Mouse (Mus musculus) bone marrow macrophage, adult 2 months (primary cell): ENCODE results near the gene Flii.

Source experiments
- CTCF ChIP-seq: IDR thresholded peaks from 2 replicates; pipeline ENCODE4 v1.5.1; 2012; ENCODE audit warnings: low read depth, mild to moderate bottlenecking, low read length, moderate library complexity
- POLR2A ChIP-seq: IDR thresholded peaks from 2 replicates; pipeline ENCODE4 v1.6.1; 2012; ENCODE audit warnings: mild to moderate bottlenecking, low read depth, low read length, borderline replicate concordance

DNA sequence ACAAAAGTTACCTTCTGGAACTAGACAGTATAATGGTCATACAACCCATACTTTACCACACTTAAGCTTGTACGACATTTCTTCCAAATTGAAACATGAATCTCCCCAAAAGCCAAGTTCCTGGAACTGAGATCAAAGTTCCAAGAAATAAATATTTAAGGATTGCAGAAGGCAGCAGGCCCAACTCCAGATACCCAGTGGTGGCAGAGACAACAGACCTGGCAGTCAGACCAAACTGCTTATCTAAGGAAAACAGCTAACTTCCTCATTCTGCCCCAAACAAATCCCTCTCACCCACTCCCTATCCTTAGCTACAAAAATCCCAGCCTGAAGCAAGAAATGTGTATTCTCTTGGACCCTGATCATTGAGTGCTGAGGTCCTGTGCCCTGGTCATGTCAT lies 47.8 kb upstream of the Flii start:
- no peak for TF ChIP-seq CTCF
- no peak for TF ChIP-seq POLR2A
